Mouse (Mus musculus) MEL-GATA-1-ER (cell line): ENCODE measurements around the gene Samd14.

Experiments used
- DNase-seq: peaks from one replicate; pipeline ENCODE4 v3.0.0-alpha.2; 2012; ENCODE audit warnings: low read depth; ENCODE audit errors: extremely low read depth

Samd14 gene

DNA sequence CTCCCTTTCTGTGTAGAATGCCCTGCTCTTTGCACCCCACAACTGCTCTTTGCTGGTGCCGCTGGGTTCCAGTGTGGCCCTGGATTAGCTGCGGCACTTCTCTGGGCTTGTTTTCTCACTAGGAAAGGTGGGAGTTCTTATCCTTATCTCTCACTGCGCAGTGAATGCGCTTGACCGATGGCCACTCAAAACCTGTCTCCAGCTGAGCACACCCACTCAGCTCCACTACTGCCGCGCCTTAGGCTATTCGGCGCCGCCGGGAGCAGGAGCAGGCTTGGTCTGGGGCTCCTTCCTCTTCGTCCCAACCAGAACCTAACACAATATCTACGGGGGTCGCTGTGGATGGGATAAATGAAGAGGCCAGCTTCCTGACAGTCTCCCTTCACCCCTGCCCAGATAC lies 23.9 kb downstream of the Samd14 start:
- no peak for DNase-seq

DNA sequence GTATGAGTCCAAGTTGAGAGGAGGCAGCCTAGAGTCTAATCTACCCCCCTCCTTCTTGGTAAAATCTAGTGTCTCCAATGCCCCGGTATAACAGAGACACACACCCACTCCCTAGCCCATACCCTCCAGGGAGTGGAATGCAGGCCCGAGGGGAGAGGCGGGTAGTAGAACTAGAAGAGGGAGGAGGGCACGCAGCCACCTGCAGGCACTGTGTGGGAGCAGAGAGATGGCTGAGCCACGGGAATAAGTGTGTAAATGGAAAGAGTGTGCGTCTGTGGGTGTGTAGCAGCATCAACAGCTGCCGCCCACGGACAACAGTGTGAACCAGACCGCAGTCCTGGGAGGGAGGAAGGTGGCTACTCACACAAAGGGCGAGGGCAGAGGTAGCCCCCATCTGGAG lies 25.2 kb downstream of the Samd14 start:
- DNase-seq: no peak

- no peak for DNase-seq
These were observed 26.8 kb downstream of the Samd14 start for GRCm38 (mm10) chr11:95036521-95036920.

GRCm38 (mm10) chr11:95037306-95037705 lies 27.6 kb downstream of the Samd14 start:
- DNase-seq: no peak

DNA sequence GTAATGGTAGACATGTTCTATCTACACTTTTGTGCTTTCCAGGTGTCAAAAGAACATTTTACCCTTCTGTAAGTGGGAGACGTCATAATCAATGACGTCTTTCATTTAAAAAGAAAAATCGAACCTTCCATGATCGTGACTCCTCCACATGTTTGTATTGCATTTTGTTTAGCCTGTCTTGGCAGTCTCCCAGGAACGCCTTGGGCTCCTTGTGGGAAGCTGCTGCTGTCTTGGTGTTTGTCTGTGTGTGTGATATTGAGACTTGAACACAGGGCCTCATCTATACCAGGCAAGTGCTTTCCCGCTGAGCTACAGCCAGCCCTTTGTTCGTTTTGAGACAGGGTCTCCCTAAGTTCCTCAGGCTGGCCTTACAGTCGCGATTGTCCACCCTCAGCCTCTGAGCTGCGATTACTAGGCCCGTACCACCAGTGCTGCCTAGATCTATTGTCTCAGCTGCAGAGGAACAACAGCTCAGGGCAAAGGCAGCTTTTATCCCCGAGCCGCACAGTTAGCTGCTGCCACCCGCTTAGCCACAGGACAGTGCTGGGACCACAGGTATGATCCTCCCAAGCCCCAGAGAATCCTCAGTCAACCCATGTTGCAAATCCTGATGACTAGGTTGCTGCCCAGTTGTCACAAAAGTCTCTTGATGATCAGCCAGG lies 28.6 kb downstream of the Samd14 start:
- no peak for DNase-seq

DNA sequence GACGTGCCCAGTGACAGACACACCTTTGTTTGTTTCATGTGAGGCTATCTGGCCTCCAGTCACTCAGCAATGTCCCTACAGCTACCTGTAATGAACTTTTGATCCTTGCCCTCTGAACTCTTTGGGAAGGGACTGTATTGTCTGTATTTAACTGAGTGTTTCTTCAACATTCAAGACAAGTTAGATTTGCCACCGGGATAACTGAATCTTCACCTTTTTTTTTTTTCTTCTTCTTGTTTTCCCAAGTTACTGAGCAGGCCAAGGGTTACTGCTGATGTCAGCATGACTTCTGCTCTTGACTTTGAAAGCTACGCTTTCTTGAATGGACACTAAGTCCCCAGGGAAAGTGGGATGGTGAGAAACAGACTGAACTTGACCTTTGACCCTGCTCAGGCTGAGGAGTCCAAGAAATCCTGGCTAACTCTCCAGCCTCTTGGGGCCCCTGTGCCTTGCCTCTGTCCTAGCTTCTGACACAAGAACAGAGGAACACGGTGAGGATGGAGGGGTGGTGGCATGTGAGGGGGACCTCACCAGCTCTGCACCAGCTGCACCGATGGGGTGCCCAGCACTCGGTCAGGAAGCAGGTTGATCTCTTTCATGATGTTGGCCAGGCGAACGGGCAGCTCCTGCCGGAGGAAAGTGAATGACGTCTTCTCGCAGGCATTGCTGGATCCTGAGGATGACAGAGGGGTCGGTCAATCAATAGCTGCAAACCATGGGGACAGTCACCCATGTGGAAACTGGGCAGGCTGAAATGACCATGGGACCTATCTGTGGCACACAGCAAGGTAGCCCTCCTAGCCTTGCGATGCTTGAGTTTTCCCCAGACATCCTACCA lies 29.4 kb downstream of the Samd14 start:
- DNase-seq: no peak

- DNase-seq: no peak
These were observed 30.1 kb downstream of the Samd14 start for GRCm38 (mm10) chr11:95039766-95040165.

- no peak for DNase-seq
These were observed 30.9 kb downstream of the Samd14 start for GRCm38 (mm10) chr11:95040491-95041138.

DNA sequence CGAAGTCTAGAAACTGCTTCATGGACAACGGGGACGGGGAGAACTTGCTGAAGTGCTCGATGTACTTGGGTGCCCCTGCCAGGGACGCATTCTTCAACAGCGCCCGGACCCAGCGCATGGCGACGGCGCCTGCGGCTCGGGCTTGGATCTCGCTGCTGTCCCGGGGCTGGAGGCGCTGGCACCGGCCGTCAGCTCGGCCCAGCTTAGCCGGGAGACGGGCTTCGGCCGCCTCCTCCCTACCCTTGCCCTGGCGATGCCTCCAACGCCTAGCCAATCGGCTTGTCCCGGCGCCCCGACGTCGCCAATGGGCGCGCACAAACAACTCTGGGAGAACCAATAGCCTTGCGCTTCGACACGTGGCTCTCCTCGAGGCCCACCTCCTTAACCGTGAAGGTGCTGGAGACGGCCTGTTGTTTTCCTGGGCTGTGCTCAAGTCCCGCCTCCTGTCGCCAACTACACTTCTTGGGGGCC lies 31.5 kb downstream of the Samd14 start, which contains the start of gene Pdk2:
Gene Pdk2, minus strand, starts transcription at position 216 of the 471 bp plus-strand sequence.
- peak; percentile 95 for DNase-seq

DNA sequence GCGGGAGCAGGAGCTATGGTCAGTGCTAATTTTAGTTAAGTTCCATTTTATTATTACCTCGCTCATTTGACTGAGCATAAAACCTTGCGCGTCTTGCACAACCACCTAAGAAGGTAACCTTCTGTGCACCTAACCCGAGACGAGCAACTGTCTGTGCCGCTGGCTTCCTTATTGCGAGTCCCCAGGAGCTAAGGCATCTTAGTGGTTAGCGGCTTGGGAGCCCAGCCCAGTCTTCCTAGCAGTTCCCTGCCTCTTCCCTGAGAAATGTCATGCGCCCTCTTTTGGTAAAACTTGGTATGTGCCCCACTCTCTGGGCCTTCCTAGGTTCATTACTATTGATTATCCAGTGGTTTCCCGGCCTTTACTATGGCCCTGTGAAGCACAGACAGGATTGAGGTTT lies 32.4 kb downstream of the Samd14 start:
- peak; percentile 69 for DNase-seq

GRCm38 (mm10) chr11:95043060-95043459 lies 33.4 kb downstream of the Samd14 start:
- DNase-seq: no peak

- no peak for DNase-seq
These were observed 33.9 kb downstream of the Samd14 start for GRCm38 (mm10) chr11:95043608-95044007.

DNA sequence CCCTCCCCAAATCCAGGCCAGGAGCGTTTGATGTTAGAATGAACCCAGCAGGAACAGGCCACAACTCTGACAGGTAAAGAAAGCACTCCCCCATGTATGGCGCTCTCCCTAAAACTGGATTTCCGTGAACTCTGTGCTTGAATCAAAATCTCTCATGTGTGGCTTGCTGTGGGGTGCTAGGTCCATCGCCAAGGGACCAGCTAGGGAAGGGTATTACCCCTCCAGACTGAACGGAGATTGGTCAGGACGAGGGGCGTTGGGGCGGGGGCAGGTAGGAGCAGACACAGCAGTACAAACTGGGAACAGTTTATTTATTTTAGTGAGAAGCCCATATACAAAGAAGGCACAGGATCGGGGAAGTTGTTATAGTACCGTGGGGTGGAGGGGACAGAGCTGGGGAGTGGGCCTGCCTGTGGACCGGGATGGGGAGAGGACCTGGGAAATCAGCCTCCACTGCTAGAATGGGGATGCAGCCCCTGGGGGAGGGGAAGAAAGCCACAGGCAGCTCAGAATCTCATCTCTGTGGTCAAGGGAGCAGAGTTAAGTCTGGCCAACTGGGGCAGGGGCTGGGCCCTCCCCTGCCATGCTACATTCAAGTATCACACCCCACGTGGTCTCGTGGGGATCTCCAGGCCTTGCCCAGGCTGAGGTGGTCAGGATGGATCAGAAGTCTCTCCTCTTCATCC lies 34.6 kb downstream of the Samd14 start:
- no peak for DNase-seq

GRCm38 (mm10) chr11:95046980-95047680 lies 37.5 kb downstream of the Samd14 start:
- peak; percentile 43 for DNase-seq

DNA sequence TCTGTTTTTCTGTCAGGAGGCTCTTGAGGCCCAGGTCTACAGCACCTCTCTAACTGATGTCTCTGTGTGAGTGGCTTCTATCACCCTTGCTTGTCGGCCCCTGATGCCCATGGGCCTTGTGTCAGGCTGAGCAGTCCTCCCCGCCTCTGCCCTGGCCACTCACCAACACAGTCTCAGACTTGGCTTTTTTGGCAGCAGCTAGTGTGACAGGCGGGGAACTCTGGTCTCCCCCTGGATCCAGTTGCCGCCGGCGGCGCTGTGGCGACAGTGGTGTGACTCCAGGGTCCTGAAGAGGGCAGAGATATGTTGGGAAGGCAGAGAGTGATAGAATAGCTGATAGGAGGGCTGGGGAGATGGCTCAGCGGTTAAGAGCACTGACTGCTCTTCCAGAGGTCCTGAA lies 43.4 kb downstream of the Samd14 start:
- no peak for DNase-seq

DNA sequence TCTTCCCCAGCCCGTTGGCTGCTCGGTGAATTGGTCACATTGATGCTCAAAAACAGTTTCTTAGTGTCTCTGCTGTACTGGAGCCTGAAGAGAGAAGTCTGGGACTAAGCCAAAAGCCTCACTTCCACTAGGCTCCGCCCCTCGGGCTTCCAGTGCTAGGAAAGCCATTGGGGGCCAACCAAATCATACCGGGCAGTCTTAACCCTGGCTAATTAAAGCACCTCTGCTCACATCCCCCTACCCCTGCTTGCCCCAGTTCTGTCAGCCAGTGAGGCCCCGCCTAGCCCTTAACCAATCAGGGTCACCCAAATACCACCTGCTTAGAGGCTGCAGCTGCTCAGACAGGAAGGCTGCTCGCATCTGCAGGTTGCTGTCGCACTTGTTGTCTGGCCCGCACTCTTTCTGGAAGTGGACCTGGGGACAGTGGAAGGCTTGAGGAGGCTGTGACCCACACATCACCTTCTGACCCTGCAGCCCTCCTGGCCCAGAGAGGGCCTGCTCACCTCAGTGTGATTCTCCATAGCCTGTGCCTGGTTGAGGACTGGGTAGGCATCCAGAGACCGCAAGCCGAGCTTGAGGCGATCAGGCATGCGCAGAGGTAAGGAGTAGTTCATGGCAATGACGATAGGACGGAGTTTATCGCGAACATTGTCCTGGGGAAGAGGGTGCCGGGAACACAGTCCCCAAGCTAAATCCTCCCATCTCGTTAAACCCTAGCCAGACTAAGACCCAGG lies 47.3 kb downstream of the Samd14 start:
- no peak for DNase-seq

DNA sequence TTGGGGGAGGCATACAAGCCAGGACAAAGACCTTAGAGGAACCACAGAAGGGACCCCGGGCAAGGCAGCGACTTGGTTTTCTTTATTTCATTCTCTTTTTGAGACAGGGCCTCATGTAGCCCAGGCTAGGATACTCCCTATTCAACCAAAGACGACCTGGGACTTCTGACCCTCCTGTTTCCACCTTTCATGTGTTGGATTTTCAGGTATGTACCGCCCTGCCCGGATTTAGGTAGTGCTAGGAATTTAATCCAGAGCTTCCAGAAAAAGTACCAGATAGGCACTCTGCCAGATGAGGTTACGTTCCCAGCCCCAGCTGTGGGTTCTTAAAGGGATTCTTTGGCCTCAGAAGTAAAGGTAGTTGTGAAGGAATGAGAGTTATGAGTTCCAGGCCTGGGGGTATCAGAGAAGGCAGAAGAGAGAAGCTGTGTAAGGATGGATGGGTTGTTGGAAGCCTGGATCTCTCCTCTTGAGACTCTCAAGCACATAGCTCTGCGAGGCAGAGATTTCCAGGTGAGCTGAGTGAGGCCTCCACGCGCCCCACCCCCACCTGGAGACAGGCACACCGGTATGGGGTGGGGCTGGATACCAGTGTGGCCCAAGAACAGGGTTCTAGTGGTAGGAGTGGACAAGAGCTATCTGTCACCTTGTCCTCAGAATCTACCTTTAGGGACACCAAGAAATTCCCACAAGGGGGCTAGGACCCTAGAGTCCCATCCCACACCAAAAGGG lies 59.7 kb downstream of the Samd14 start:
- no peak for DNase-seq

DNA sequence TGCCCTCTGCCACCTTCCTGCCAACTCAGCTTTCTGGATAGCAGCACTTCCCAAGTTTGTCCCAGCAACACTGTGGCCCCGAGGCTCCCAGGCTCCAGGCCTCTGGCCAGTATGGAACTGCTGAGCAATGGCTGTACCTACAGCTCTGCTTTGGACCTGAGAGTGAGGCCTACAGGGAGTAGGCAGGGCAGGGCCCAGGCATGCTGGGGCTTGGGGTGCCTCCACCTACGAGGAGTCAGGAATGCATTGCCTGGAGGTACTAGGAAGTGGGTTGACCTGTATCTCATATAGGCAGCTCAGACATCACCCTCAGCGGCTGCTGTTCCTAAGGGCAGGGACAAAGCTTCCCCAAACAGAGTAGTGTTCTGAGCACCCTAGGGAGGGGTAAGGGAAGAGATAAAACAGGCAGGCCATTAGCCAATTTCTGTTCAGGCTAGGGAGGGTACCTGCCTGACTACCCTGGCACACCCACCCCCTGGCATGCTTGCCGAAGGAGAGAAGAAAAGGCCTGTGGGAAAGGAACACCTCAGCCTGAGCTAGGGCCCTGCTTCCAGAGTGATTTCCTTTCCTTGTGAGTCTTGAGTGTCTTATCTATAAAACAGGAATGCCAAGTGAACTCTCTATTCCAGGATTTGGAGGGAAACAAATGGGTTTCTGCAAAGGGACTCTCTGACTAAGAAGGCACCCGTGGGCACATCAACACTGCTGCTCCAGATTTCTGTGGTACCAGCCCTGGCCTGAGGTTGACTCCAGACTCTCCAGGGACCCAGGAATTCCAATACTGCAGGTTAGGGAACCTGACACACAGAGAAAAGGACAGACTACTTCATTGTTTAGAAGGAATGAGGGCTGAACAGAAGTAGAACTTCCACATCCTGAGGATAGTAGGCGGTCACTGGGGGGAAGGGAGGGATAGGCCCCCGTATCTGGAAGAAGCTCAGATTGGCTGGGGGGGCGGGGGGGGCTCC lies 60.7 kb downstream of the Samd14 start:
- no peak for DNase-seq
